In genomic region chr9:113867951-113868350, GRCm38 (mm10) we compare ENCODE assay signal across 15 mouse cellular contexts.
"Had no signal": no experiment of that assay in that cellular context is flagged by ENCODE, and none has a peak within 500 bp of the region (broad histone marks: within the 10 kb centered on the region; RNA-seq: fewer than 3 reads in every experiment).

No protein-coding gene starts in this region.

- H3K9ac ChIP-seq: lung, embryonic 14.5 days; midbrain, embryonic 12.5 days; neural tube, embryonic 13.5 days; neural tube, embryonic 15.5 days; stomach, embryonic 15.5 days had no signal

- H3K27ac ChIP-seq: midbrain, embryonic 10.5 days; midbrain, embryonic 12.5 days; neural tube, embryonic 13.5 days; neural tube, embryonic 15.5 days; stomach, embryonic 15.5 days had no signal

- DNase-seq: lung, adult 18-20 months; lung, embryonic 14.5 days; lung, postnatal 4 days; midbrain, embryonic 14.5 days; right cerebral cortex, postnatal 14 days; thymus, adult 2 months; thymus, postnatal 25 days; thymus, postnatal 4 days had no signal

- H3K4me3 ChIP-seq: midbrain, embryonic 10.5 days; midbrain, embryonic 12.5 days; myocyte; neural tube, embryonic 13.5 days; neural tube, embryonic 15.5 days; stomach, embryonic 15.5 days had no signal

- H3K9me3 ChIP-seq: midbrain, embryonic 10.5 days; midbrain, embryonic 12.5 days; neural tube, embryonic 13.5 days; neural tube, embryonic 15.5 days; stomach, embryonic 15.5 days had no signal

- H3K4me2 ChIP-seq: lung, embryonic 14.5 days; midbrain, embryonic 12.5 days; neural tube, embryonic 13.5 days; neural tube, embryonic 15.5 days; stomach, embryonic 15.5 days had no signal

- H3K4me1 ChIP-seq: midbrain, embryonic 10.5 days; midbrain, embryonic 12.5 days; neural tube, embryonic 13.5 days; neural tube, embryonic 15.5 days; stomach, embryonic 15.5 days had no signal

- H3K27me3 ChIP-seq: midbrain, embryonic 12.5 days; neural tube, embryonic 13.5 days; neural tube, embryonic 15.5 days; stomach, embryonic 15.5 days had no signal

- ATAC-seq: midbrain, embryonic 16.5 days had no signal
